Mouse (Mus musculus) C2C12 (cell line): ENCODE measurements around the gene Abca4. TPM values are rescaled to one million over a fixed set of nuclear protein-coding genes. Genes with fewer than 3 reads are reported as not detected.
A peak's percentile ranks its signal among the peaks of the same experiment; 100 is the strongest.

Experiments used
- H3K27me3 ChIP-seq: one replicate; pipeline ENCODE4 v1.6.1; 2011; ENCODE audit not compliant: control insufficient read depth, insufficient read depth, insufficient read length
- H3K36me3 ChIP-seq: one replicate; pipeline ENCODE4 v1.6.1; 2011; ENCODE audit not compliant: control insufficient read depth, insufficient read depth
- H3K4me3 ChIP-seq: one replicate; pipeline ENCODE4 v1.5.1; 2011; ENCODE audit warnings: mild to moderate bottlenecking, control low read depth; ENCODE audit not compliant: poor library complexity, insufficient read depth, severe bottlenecking
- H3K79me2 ChIP-seq: one replicate; pipeline ENCODE4 v1.6.1; 2011; ENCODE audit not compliant: control insufficient read depth, insufficient read depth
- H3K79me3 ChIP-seq: one replicate; pipeline ENCODE4 v1.6.1; 2011; ENCODE audit warnings: low read depth, control low read depth
- H3ac ChIP-seq: one replicate; pipeline ENCODE3; 2011; ENCODE audit warnings: low read depth; ENCODE audit not compliant: control insufficient read depth, insufficient read length
- CEBPB ChIP-seq: IDR thresholded peaks from one replicate; pipeline ENCODE4 v1.6.1; 2011; ENCODE audit warnings: low read depth, mild to moderate bottlenecking, control low read depth, moderate library complexity
- CTCF ChIP-seq: IDR thresholded peaks from one replicate; pipeline ENCODE4 v1.5.1; 2011; ENCODE audit not compliant: control insufficient read depth, insufficient read depth, insufficient read length
- FOSL1 ChIP-seq: IDR thresholded peaks from one replicate; pipeline ENCODE4 v1.8.0; 2011; ENCODE audit warnings: mild to moderate bottlenecking, low read length; ENCODE audit not compliant: poor library complexity, insufficient read depth, severe bottlenecking
- MAX ChIP-seq: IDR thresholded peaks from one replicate; pipeline ENCODE4 v1.6.1; 2011; ENCODE audit warnings: mild to moderate bottlenecking, control low read depth
- MYOD1 ChIP-seq: IDR thresholded peaks from one replicate; pipeline ENCODE4 v1.6.1; 2011; ENCODE audit warnings: low read depth; ENCODE audit not compliant: control insufficient read depth, insufficient read length
- MYOG ChIP-seq: IDR thresholded peaks from one replicate; pipeline ENCODE4 v1.6.1; 2011; ENCODE audit not compliant: control insufficient read depth, insufficient read length; ENCODE audit errors: extremely low read depth
- USF1 ChIP-seq: IDR thresholded peaks from one replicate; pipeline ENCODE4 v1.6.1; 2011; ENCODE audit warnings: low read depth, mild to moderate bottlenecking, control low read depth, moderate library complexity
- polyA plus RNA-seq: library from polyadenylated mRNA; unstranded; fragments of >200 nt; fragmentation: generic; extraction: Trizol; gene quantifications from one replicate; pipeline ENCODE4 v1.2.1, GENCODE M21; 2012; ENCODE audit warnings: missing spikeins

Abca4 gene
- polyA plus RNA-seq, 1 experiment, result 0.02 TPM

DNA sequence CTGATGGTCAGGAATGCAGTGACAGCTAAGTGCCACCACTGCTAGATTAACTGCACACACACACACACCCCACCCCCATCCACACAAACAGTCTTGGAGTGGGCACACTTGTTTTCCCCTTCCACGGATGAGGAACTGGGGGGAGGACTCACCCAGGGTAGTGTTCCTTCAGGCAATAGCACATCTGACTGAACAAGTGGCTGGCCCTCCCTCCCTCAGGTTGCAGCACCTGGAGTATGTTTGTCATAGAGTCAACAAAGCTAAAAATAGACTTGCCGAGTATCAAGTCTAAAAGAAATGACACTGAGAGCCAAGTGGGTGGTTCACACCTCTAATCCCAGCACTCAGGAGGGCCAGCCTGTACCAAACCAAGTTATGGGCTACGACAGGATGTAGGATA is 87.4 kb downstream of the Abca4 start:
- TF ChIP-seq MYOD1 (no peak), USF1 (no peak), CTCF (no peak), FOSL1 (no peak), MYOG (no peak), MAX (no peak), CEBPB (no peak)
- H3K79me3 ChIP-seq, result no peaks in the 10 kb centered on the region
- H3K4me3 ChIP-seq, result no peak overlapping the region
- no peaks in the 10 kb centered on the region for H3K36me3 ChIP-seq
- H3K79me2 ChIP-seq, result no peaks in the 10 kb centered on the region
- peaks cover 16% of the 10 kb centered on the region for H3K27me3 ChIP-seq
- H3ac ChIP-seq, result no peak overlapping the region

DNA sequence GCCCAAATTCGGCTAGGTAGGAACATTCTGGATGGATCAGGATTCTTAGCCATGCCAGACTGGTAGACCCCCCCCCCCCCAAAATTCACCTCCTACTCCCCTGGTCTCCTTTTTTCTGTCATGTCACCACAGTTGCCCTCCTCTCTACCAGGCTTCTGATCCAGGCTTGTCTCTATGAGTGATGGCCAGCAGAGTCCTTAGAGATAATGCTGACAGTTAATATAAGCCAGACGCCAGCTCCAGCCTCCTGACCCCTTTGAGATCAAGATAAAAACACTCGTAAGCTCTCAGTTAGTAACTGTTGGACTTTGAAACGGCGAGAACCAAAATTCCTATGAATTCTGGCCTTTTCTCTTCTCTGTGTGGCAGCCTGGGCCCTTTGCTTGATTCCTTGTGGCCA is 89.0 kb downstream of the Abca4 start:
- Histone ChIP-seq H3K79me3 (no peaks in the 10 kb centered on the region), H3K27me3 (peaks cover 17% of the 10 kb centered on the region), H3ac (no peak overlapping the region), H3K79me2 (no peaks in the 10 kb centered on the region), H3K4me3 (no peak overlapping the region), H3K36me3 (no peaks in the 10 kb centered on the region)
- TF ChIP-seq MYOD1 (no peak), USF1 (no peak), FOSL1 (no peak), MYOG (no peak), CTCF (no peak), MAX (no peak), CEBPB (no peak)

DNA sequence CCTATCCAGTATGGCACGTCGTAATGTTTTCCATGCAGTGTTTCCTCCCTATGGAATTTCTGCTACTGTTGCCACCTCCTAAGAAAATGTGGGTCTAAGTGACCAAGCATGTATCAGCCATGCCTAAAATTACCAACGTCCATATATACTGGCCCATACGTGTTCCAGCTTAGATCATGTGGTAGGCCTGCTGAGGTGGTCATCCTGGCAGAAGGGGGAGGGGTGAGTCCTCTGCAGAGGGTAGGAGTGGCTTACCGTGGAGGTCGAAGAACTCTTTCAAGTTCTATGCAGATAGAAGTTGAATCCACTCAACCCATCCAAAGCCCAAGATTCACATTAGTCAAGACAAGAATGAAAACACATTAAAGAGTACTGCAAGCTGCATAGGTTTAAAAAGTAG is 89.6 kb downstream of the Abca4 start:
- Histone ChIP-seq H3K27me3 (peaks cover 22% of the 10 kb centered on the region), H3ac (no peak overlapping the region), H3K36me3 (no peaks in the 10 kb centered on the region), H3K79me3 (no peaks in the 10 kb centered on the region), H3K79me2 (no peaks in the 10 kb centered on the region), H3K4me3 (no peak overlapping the region)
- TF ChIP-seq CEBPB (no peak), MYOG (no peak), MAX (no peak), MYOD1 (no peak), USF1 (no peak), FOSL1 (no peak), CTCF (no peak)

DNA sequence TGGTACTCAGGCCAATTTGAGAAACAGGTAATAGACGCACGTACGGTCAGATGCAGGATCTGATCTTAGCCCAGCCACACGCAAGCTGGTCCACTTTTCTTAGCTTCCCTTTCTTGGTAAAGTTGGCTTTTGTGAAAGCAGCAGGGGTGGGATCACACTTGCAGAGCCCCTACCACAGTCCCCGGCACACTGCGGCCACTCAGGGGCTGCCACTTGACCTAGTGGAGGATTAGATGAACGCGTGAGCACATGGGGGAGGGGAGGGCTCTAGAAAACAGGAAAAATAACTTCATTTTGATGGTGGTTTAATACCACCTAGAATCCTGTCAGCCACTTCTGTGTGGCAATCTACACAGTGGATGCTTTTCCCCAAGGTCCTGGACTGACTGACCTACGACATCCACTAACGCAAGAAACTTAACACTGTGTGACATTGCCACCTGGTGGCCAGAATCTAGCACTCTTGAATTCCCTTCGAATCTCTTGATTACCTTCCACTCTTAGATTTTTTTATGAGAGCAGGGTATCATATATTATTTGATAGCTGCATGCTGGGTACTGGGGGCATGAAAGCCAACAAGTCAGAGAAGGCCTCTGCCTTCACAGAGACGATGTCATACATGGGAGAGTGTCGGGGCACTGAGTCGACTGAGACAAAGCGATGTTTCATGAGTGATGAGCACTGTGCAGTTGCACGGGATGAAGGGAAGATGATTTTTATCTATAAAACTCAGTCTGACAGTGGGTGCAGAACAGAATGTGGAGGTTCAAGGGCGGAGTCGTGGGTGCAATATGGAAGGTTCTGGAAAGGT is 96.6 kb downstream of the Abca4 start:
- Histone ChIP-seq H3K79me2 (no peaks in the 10 kb centered on the region), H3K4me3 (no peak overlapping the region), H3K79me3 (no peaks in the 10 kb centered on the region), H3ac (no peak overlapping the region), H3K27me3 (peaks cover 50% of the 10 kb centered on the region), H3K36me3 (no peaks in the 10 kb centered on the region)
- TF ChIP-seq MYOD1 (no peak), MAX (no peak), USF1 (no peak), CTCF (peak; percentile 31), CEBPB (no peak), FOSL1 (no peak), MYOG (no peak)

DNA sequence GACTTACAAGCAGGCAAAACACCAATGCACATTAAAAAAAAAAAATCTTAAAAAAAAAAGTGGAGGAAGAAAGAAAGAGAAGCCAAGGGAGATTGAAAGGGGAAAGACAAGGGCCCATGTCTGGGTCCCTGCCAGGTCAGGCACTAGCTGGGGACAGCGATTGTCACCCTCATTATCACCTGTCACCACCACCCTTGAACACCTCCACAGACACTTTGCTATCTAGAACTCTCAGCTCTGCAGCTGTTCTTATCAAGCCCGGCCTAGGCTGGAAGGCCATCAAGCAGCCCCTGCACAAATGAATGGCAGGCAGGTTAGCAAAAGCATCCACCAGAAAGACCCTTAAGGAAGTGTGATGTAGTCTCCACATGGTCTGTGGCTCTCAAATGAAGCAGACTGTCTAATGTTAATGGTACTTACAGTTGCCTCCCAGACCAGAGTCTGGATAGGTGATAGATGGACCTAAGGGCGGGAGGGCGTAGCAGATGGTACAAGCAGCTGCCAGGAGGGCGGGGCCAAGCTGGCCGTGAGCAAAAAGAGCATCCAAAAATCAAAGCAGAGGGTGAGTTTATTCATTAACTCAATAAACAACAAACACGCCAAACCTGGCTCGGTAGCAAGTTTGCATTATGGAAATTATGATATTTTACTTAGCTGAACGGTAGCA is 98.1 kb downstream of the Abca4 start:
- no peak overlapping the region for H3K4me3 ChIP-seq
- no peak for TF ChIP-seq USF1
- TF ChIP-seq FOSL1, result no peak
- TF ChIP-seq CTCF, result no peak
- no peak for TF ChIP-seq CEBPB
- TF ChIP-seq MYOD1, result no peak
- no peak for TF ChIP-seq MYOG
- no peak for TF ChIP-seq MAX
- peaks cover 39% of the 10 kb centered on the region for H3K27me3 ChIP-seq
- H3ac ChIP-seq, result no peak overlapping the region
- no peaks in the 10 kb centered on the region for H3K79me3 ChIP-seq
- H3K79me2 ChIP-seq, result no peaks in the 10 kb centered on the region
- no peaks in the 10 kb centered on the region for H3K36me3 ChIP-seq

DNA sequence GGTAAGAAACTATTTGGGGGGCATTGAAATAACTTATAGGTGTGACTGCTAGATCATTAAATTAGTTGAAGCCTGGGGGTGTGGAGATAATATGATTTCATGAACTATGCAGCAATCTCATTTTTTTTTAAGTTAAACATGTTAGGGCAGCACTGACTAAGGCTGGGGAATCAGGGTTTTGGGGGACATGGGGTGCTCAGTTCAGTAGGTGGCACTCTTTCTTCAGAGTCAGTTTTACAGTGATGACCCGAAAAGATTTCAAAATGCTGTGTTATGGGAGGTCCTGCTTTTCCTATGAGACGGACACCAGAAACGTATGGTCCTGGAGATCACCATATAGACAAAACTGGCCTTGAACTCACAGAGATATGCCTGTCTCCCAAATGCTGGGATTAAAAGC is 99.2 kb downstream of the Abca4 start:
- no peak for TF ChIP-seq MYOD1
- TF ChIP-seq MYOG, result no peak
- no peak for TF ChIP-seq CTCF
- no peak for TF ChIP-seq MAX
- no peak for TF ChIP-seq FOSL1
- TF ChIP-seq CEBPB, result no peak
- no peak for TF ChIP-seq USF1
- no peaks in the 10 kb centered on the region for H3K36me3 ChIP-seq
- no peaks in the 10 kb centered on the region for H3K79me3 ChIP-seq
- peaks cover 34% of the 10 kb centered on the region for H3K27me3 ChIP-seq
- no peaks in the 10 kb centered on the region for H3K79me2 ChIP-seq
- H3K4me3 ChIP-seq, result no peak overlapping the region
- H3ac ChIP-seq, result no peak overlapping the region
